In the genomic region with DNA sequence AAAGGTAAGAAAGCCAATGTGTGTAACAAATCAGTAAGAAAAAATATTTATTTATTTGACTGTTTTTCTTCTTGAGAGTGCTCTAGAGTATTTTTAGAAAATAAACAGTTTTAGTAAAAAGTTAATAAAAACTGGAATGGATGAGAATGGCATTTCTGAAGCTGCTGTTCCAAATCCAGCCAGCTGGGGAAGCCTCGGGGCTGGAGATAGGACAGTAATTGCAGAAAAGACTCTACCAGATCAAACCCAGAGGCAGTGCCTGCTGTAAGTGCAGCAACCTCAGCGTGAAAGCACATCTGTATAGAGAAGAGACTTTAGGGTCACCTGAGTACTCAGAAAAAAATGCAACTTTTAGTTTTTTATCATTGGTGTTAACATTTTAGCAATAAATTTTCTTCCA, we compare ENCODE assay signal across 11 mouse cellular contexts.
DNase-seq lines count a peak whose midpoint lies in the region; ATAC-seq and TF ChIP-seq lines count a peak whose summit lies in the region.
"Had no signal": no experiment of that assay in that cellular context is flagged by ENCODE, and none has a peak within 500 bp of the region (broad histone marks: within the 10 kb centered on the region; RNA-seq: fewer than 3 reads in every experiment).

No protein-coding gene starts in this region.

- no peak overlapping the region for H3K27ac ChIP-seq in intestine, postnatal 0 days (ENCODE audit: low read depth, low read length)
- no peak overlapping the region for H3K27ac ChIP-seq in intestine, embryonic 15.5 days
- H3K27ac ChIP-seq in midbrain, embryonic 14.5 days (replicated peaks; ENCODE audit: low read depth, low read length), result no peak overlapping the region
- no peak overlapping the region for H3K27ac ChIP-seq in midbrain, embryonic 16.5 days (ENCODE audit: low read length)
- H3K27ac ChIP-seq in liver, embryonic 14.5 days, result no peak overlapping the region
- H3K27ac ChIP-seq: forebrain, embryonic 12.5 days; midbrain, embryonic 15.5 days had no signal

- ATAC-seq in CD4-positive, CD25-positive, alpha-beta regulatory T cell, adult 4 months, result no peak
- no peak for ATAC-seq in intestine, postnatal 0 days
- ATAC-seq in intestine, embryonic 15.5 days, result no peak
- no peak for ATAC-seq in midbrain, embryonic 14.5 days (ENCODE audit: low FRiP score, low TSS enrichment)
- no peak for ATAC-seq in midbrain, embryonic 16.5 days
- ATAC-seq in liver, embryonic 14.5 days (ENCODE audit: insufficient read depth), result no peak
- ATAC-seq: midbrain, embryonic 15.5 days had no signal

- H3K9me3 ChIP-seq in intestine, postnatal 0 days (ENCODE audit: control insufficient read depth), result no peaks in the 10 kb centered on the region
- no peaks in the 10 kb centered on the region for H3K9me3 ChIP-seq in intestine, embryonic 15.5 days
- no peaks in the 10 kb centered on the region for H3K9me3 ChIP-seq in midbrain, embryonic 14.5 days (ENCODE audit: control insufficient read depth, low read length)
- no peaks in the 10 kb centered on the region for H3K9me3 ChIP-seq in midbrain, embryonic 16.5 days (replicated peaks; ENCODE audit: control insufficient read depth, low read length, poor library complexity, severe bottlenecking)
- no peaks in the 10 kb centered on the region for H3K9me3 ChIP-seq in liver, embryonic 14.5 days (ENCODE audit: control insufficient read depth, low read length)
- H3K9me3 ChIP-seq: forebrain, embryonic 12.5 days; midbrain, embryonic 15.5 days had no signal

- no peak overlapping the region for H3K9ac ChIP-seq in intestine, postnatal 0 days (ENCODE audit: low read depth, low read length)
- no peak overlapping the region for H3K9ac ChIP-seq in intestine, embryonic 15.5 days
- H3K9ac ChIP-seq in midbrain, embryonic 14.5 days (replicated peaks; ENCODE audit: low read length), result no peak overlapping the region
- H3K9ac ChIP-seq in midbrain, embryonic 16.5 days (ENCODE audit: low read depth, low read length), result no peak overlapping the region
- no peak overlapping the region for H3K9ac ChIP-seq in liver, embryonic 14.5 days (replicated peaks)
- H3K9ac ChIP-seq: forebrain, embryonic 12.5 days; midbrain, embryonic 15.5 days had no signal

- DNase-seq in CD4-positive, CD25-positive, alpha-beta regulatory T cell, adult 2 months (ENCODE audit: low read depth, low spot score), result peak; percentile 17
- DNase-seq in midbrain, embryonic 14.5 days, result peak; percentile 33
- no peak for DNase-seq in liver, embryonic 14.5 days (ENCODE audit: low read depth in 3 of 3, low spot score in 3 of 3)
- DNase-seq in yolk sac, embryonic 10.5 days (ENCODE audit: low spot score), result no peak
- DNase-seq: thymus, postnatal 25 days had no signal

- TF ChIP-seq EP300 in liver, embryonic 14.5 days (IDR thresholded peaks at IDR 0.05; ENCODE audit: low read depth), result no peak

- TF ChIP-seq CTCF in intestine, postnatal 0 days (IDR thresholded peaks at IDR 0.05; ENCODE audit: low read depth), result peak; percentile 41
- TF ChIP-seq CTCF in liver, embryonic 14.5 days (IDR thresholded peaks at IDR 0.05; ENCODE audit: low read depth), result peak; percentile 38

- no peaks in the 10 kb centered on the region for H3K4me1 ChIP-seq in intestine, postnatal 0 days (replicated peaks; ENCODE audit: control insufficient read depth, insufficient read depth, low read length)
- no peaks in the 10 kb centered on the region for H3K4me1 ChIP-seq in intestine, embryonic 15.5 days (replicated peaks)
- H3K4me1 ChIP-seq in midbrain, embryonic 14.5 days (ENCODE audit: control insufficient read depth, insufficient read depth, low read length), result no peaks in the 10 kb centered on the region
- H3K4me1 ChIP-seq in midbrain, embryonic 16.5 days (ENCODE audit: control insufficient read depth, insufficient read depth, low read length), result peaks cover 8% of the 10 kb centered on the region; the same call in 1 of the 2 replicates
- H3K4me1 ChIP-seq in liver, embryonic 14.5 days (replicated peaks; ENCODE audit: control insufficient read depth in 2 of 2, insufficient read depth in 2 of 2, low read length in 1 of 2), result no peaks in the 10 kb centered on the region
- H3K4me1 ChIP-seq: forebrain, embryonic 12.5 days had no signal

- WGBS in intestine, postnatal 0 days, result 46% methylated on average over 2 of the region's 2 CpGs
- 64% methylated on average over 2 of the region's 2 CpGs for WGBS in intestine, embryonic 15.5 days
- WGBS in midbrain, embryonic 14.5 days, result 55% methylated on average over 2 of the region's 2 CpGs
- WGBS in midbrain, embryonic 16.5 days, result 52% methylated on average over 2 of the region's 2 CpGs
- 36% methylated on average over 2 of the region's 2 CpGs for WGBS in liver, embryonic 14.5 days (ENCODE audit: insufficient replicate concordance)

- H3K4me3 ChIP-seq in intestine, postnatal 0 days (ENCODE audit: low read depth, low read length), result no peak overlapping the region
- no peak overlapping the region for H3K4me3 ChIP-seq in intestine, embryonic 15.5 days (replicated peaks)
- H3K4me3 ChIP-seq in midbrain, embryonic 14.5 days (replicated peaks; ENCODE audit: low read depth, low read length), result no peak overlapping the region
- H3K4me3 ChIP-seq in midbrain, embryonic 16.5 days (ENCODE audit: low read depth, low read length), result no peak overlapping the region
- no peak overlapping the region for H3K4me3 ChIP-seq in liver, embryonic 14.5 days (ENCODE audit: insufficient read depth in 1 of 2, low read depth in 2 of 2, low read length in 2 of 2)
- H3K4me3 ChIP-seq: forebrain, embryonic 12.5 days; midbrain, embryonic 15.5 days had no signal

- H3K4me2 ChIP-seq in intestine, postnatal 0 days (replicated peaks; ENCODE audit: low read depth), result no peak overlapping the region
- H3K4me2 ChIP-seq in intestine, embryonic 15.5 days (replicated peaks), result no peak overlapping the region
- H3K4me2 ChIP-seq in midbrain, embryonic 14.5 days (ENCODE audit: low read length), result no peak overlapping the region
- H3K4me2 ChIP-seq in midbrain, embryonic 16.5 days (ENCODE audit: low read length), result no peak overlapping the region
- no peak overlapping the region for H3K4me2 ChIP-seq in liver, embryonic 14.5 days (ENCODE audit: low read depth)
- H3K4me2 ChIP-seq: forebrain, embryonic 12.5 days; midbrain, embryonic 15.5 days had no signal

- no peaks in the 10 kb centered on the region for H3K27me3 ChIP-seq in intestine, postnatal 0 days (replicated peaks; ENCODE audit: control insufficient read depth, insufficient read depth, low read length)
- no peaks in the 10 kb centered on the region for H3K27me3 ChIP-seq in intestine, embryonic 15.5 days (replicated peaks)
- no peaks in the 10 kb centered on the region for H3K27me3 ChIP-seq in midbrain, embryonic 14.5 days (ENCODE audit: control insufficient read depth, insufficient read depth, low read length)
- no peaks in the 10 kb centered on the region for H3K27me3 ChIP-seq in midbrain, embryonic 16.5 days (ENCODE audit: control insufficient read depth, insufficient read depth, low read depth, low read length)
- no peaks in the 10 kb centered on the region for H3K27me3 ChIP-seq in liver, embryonic 14.5 days (ENCODE audit: control insufficient read depth, insufficient read depth, low read length)
- H3K27me3 ChIP-seq: forebrain, embryonic 12.5 days; midbrain, embryonic 15.5 days had no signal

- no peaks in the 10 kb centered on the region for H3K36me3 ChIP-seq in intestine, postnatal 0 days (ENCODE audit: control insufficient read depth, insufficient read depth)
- H3K36me3 ChIP-seq in intestine, embryonic 15.5 days, result no peaks in the 10 kb centered on the region
- no peaks in the 10 kb centered on the region for H3K36me3 ChIP-seq in midbrain, embryonic 14.5 days (ENCODE audit: control insufficient read depth, insufficient read depth, low read length)
- no peaks in the 10 kb centered on the region for H3K36me3 ChIP-seq in midbrain, embryonic 16.5 days (ENCODE audit: control insufficient read depth, insufficient read depth, low read length)
- no peaks in the 10 kb centered on the region for H3K36me3 ChIP-seq in liver, embryonic 14.5 days (replicated peaks; ENCODE audit: control insufficient read depth, insufficient read depth, low read depth)
- H3K36me3 ChIP-seq: forebrain, embryonic 12.5 days; midbrain, embryonic 15.5 days had no signal

Comparison
In these comparisons a context has a peak if more than half of its experiments do, and no peak if none do; other contexts are left out.
1. DNase-seq: peak in CD4-positive, CD25-positive, alpha-beta regulatory T cell, adult 2 months (single experiment) and midbrain, embryonic 14.5 days (single experiment); none in liver, embryonic 14.5 days (0 of 3) and yolk sac, embryonic 10.5 days (single experiment).